Mouse (Mus musculus) brain, adult 2 months (tissue): ENCODE data around the gene Arhgdia.

Source experiments
- DNase-seq: peaks from one replicate; pipeline ENCODE4 v3.0.0; 2011; ENCODE audit warnings: low read depth, low spot score

Arhgdia gene

GRCm38 (mm10) chr11:120550810-120551440 is 30.5 kb downstream of the Arhgdia start, which contains the start of gene Ppp1r27:
Ppp1r27 (minus strand) TSS chr11:120551132.
- DNase-seq, result no peak

DNA sequence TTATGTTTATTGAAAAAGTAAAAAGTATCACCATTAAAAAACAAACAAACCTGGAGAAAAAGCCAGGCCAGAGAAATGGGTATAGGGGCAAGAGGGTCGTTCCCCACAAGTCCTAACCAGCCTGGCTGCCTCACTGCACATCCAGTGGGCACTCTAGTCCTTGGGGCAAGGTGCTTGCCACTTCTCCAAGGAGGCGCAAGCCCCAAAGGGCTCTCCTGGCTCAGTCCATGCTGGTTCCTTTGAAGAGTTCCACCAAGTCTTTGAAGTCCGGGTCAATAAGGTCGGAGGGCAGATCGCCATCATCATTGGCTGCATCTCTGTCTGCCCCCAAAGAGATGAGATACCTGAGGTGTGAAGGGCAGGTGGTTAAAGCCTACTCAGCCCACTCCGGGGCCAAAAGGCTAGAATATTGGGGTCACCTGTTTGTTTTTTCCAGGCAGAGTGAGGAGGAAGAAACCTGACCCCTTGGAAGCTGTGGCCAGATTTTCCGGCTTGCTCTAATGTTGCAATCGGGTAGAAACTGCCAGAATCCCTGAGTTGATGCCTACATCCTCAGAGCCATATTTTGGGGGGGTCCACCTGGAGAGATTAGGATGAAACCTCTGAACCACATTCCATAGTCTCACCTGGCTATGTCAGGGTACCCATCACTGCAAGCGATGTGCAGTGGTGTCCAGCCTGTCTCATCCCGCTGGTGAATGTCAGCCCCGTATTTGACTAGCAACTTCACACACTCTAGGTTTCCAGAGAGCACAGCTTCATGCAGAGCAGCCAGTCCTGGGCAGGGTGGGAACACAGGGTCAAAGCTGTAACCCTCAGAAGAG is 31.2 kb downstream of the Arhgdia start:
- no peak for DNase-seq

- DNase-seq, result peak; percentile 96
These were observed 32.1 kb downstream of the Arhgdia start, which contains the start of gene Mcrip1 for GRCm38 (mm10) chr11:120549168-120549945. Mcrip1 (minus strand) TSS chr11:120549727.

DNA sequence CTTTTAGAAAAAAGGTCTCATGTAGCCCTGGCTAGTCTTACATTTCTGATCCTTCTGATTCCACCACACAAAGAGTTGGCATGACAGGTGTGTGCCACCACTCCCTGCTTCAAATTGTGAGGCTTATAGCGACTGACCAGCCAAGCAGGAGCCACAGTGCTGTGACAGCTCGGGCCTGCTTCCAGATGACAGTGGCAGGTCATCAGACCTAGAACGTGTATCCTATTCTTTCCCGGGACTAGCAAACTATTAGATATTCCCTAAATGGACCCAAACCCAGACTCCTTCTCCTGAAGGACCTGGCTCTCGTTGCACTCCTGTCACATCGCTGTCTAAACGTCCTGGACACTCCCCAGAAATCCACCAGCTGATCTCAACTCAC is 32.6 kb downstream of the Arhgdia start:
- DNase-seq, result no peak

DNA sequence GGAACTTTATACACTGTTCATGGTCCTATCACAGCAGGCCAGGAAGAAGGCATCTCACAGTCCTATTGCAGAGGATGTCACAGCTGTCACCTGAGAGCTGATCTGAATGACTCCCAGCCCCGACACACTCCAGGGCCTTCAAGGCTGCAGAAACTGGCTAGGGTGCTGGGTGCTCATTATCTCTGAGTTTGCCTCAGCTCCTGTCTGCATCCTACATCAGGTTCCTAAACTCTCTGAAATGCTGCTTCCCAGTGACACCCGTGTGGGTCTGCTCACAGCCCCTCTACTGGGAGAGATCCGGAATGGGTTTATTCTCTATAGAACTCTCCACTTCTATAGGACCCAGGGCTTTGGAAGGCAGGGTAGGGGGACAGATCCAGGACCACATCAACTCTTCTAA is 33.2 kb downstream of the Arhgdia start:
- DNase-seq, result no peak

GRCm38 (mm10) chr11:120547469-120547868 is 34.0 kb downstream of the Arhgdia start:
- peak; percentile 53 for DNase-seq

DNA sequence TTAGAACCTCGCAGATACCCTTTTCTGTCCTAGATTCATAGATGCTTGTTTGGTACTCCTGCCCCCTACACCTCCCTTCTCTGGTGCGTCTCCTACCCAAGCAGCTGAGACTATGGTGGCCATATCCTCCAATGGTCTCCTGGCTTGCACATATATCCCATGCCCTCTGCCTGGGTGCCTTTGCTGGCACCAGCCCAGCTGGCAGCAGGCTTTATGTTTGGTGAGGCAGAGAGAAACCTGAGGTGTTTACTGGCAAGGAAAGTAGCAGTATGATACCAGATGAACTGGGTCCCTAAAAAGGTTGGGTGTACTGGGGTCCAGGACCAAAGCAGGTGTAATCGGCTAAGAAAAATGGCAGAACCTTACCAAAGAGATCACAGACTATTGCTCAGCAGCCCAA is 35.5 kb downstream of the Arhgdia start:
- DNase-seq, result no peak

DNA sequence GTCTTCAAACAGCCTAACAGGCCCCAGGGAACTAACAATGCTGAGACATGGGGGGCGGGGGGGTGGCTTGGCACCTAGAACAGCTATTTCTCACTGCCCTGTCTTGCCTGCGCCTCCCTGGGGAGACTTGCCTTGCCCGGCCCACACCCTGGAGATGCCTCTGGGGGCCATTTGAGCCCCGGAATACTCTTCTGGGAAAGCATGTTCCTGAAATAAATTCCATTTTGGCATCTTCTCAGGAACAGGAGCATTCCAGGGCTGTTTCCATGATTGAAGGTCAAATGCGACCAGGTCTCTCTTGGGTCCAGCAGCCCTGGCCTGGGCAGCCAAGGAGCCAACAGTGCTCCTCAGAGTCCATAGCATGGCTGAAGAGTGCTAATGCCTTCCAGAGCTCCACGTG is 39.0 kb downstream of the Arhgdia start:
- DNase-seq, result no peak

DNA sequence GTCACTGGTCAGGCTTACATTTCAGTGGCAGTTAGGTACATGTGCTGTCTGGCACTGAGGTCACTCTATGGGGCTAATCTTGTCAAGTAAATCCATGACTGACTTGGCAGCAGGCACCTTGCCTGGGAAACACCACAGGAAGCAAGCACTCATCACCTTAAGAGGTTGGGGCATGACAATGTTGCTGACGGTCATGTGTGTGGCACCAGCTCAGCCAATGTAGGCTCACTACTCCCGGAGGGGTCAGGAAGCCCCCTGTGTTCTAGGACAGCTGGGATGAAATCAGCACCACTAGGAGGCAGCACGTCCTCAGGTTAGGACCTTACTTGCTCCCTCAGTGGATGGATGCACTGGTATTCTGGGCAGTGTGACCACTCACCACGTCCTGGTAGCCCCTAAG is 39.5 kb downstream of the Arhgdia start:
- DNase-seq, result no peak

GRCm38 (mm10) chr11:120539285-120540014 is 42.0 kb downstream of the Arhgdia start:
- peak; percentile 41 for DNase-seq

GRCm38 (mm10) chr11:120538955-120539284 is 42.5 kb downstream of the Arhgdia start:
- DNase-seq, result no peak

DNA sequence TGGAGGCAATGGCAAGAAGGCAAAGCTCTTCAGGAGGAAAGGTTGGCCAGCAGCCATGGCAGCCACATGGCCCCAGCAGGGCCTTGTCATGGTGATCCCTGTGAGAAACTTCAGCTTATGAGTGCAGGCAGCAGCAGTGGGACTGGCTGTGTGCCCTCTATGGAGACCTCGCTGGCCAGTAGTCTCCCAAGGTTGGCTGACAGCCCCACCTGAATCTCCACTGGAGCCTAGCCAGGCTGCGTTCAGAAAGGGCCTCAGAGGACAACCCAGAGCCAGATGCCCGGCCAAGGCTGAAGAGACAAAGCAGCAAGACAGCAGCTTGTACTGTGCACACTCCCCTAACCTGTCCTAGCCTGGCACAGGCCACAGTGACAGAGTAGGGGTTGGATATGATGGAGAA is 42.9 kb downstream of the Arhgdia start:
- peak; percentile 87 for DNase-seq

DNA sequence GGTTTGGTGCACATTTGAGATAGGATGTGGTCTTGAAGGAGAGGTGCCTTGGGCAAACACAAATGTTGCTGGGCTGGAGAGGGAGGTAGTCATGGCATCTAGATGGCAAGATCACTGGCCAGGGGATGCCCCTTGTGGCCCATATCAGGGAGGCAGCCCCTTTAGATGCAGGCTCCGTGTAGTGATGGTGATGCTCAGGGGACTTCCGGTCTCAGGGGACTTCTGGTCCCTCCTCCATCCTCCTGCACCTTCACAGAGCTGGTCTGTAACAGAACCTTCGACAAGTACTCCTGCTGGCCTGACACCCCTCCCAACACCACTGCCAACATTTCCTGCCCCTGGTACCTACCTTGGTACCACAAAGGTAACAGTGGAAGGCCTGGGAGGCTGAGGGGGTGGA is 45.6 kb downstream of the Arhgdia start:
- DNase-seq, result no peak

DNA sequence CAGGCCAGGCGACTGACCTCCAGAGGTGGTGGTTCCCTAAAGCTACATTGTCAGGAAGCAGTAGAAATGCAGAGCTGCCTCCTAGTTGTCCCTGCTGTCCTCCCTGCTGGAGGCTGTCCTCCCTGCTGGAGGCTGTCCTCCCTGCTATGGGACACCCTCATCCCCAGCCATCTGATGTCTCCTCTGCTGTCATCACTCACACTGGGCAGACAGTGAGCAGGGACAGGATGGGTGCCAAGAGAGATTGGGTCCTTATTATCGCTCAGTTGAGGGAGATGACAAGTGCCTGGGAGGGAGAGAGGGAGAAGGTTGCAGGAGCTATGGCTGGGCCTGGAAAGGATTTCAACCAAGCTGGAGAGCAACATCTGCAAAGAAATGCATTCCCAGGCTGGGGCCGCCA is 46.3 kb downstream of the Arhgdia start:
- no peak for DNase-seq

GRCm38 (mm10) chr11:120534093-120534492 is 47.3 kb downstream of the Arhgdia start:
- DNase-seq, result no peak

DNA sequence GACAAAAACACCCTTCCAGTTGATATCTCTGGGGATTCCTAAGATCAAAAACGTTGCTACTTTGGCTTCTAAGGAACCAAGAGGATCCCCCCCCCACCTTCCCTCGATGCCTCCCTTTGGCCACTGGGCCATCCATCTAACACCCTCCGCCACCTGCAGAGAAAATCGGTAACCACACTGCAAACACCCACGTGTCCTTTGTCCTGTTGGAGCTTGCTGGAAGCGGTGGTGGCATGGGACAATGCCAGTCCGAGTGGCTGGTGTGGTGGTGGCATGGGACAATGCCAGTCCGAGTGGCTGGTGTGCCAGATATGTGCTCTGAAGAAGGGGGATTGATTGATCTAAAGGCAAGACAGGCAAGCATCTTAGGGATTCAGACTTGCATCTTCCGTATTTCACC is 49.8 kb downstream of the Arhgdia start:
- DNase-seq, result no peak

- no peak for DNase-seq
These were observed 51.1 kb downstream of the Arhgdia start, which contains the start of gene Gcgr for GRCm38 (mm10) chr11:120530085-120530964. Gcgr (plus strand) TSS chr11:120530699.

- no peak for DNase-seq
These were observed 52.5 kb downstream of the Arhgdia start for GRCm38 (mm10) chr11:120528903-120529302.
